Mouse (Mus musculus): ENCODE data around the gene Snx29.

The Snx29 gene

GRCm38 (mm10) chr16:11729815-11730214, 407.1 kb downstream of the Snx29 start:
- TF ChIP-seq GATA4 (IDR thresholded peaks at IDR 0.05; ENCODE audit: insufficient replicate concordance, low read length) = no peak

GRCm38 (mm10) chr16:11731014-11731535, 408.4 kb downstream of the Snx29 start:
- no peak for TF ChIP-seq GATA4 (IDR thresholded peaks at IDR 0.05; ENCODE audit: insufficient replicate concordance, low read length)

GRCm38 (mm10) chr16:11738341-11738740, 415.6 kb downstream of the Snx29 start:
- TF ChIP-seq GATA4 (IDR thresholded peaks at IDR 0.05; ENCODE audit: insufficient replicate concordance, low read length) = no peak

DNA sequence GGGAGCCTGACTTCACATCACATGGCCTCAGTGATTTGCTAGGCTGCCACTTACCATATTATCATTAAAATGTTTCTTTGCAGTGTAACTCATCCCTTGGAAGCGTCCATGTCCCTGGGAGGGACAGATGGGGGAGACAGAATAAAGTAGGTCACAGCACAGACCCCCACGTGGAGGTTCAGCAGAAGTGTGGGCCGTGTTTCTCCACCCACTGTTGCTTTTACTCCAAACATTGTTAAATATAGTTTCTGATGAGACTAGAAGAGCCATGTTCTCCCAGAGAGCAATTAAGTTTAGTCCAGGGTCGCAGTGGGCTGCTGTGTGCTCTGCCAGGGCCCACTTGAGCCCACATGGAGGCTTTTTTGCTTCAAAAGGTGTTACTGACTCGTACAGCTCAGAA, 419.2 kb downstream of the Snx29 start:
- no peak for TF ChIP-seq GATA4 (IDR thresholded peaks at IDR 0.05; ENCODE audit: insufficient replicate concordance, low read length)

DNA sequence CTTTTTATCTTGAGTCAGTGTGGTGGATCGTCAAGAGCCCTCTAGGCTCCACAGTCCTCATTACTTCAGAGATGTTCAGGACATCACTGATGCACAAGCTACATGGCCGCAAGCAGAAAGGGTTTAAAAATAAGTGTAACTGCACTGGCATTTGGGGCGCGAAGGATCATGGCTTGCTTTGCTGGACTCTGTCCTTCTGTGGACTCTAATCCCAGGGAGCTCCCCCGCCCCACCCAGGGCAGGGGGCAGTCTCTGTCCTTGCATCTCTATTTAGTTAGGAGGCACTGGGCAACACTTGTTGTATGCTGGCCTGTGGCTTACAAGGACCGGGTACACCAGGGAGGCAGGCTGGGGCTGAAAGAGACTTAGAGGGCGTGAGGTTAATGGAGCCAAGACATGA, 419.6 kb downstream of the Snx29 start:
- no peak for TF ChIP-seq GATA4 (IDR thresholded peaks at IDR 0.05; ENCODE audit: insufficient replicate concordance, low read length)

DNA sequence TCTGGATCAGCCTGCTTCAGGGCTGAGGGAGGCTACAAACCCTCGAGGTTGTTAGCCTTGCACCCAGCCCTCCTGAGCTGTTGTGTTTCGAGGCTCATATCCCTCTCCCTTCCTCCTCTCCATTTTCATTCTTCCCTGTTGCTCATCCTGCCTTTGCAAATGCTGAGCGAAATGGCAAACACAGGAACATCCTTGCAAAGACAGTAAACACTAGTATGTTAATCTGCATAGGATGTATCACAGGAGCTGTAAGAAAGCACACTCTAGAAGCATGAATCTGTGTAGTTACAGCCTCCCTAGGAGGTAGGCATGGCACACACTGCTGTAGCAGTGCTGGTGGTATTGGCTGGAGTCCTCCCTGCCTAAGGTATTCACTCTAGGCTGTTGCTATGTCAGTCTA, 420.3 kb downstream of the Snx29 start:
- no peak for TF ChIP-seq GATA4 (IDR thresholded peaks at IDR 0.05; ENCODE audit: insufficient replicate concordance, low read length)

GRCm38 (mm10) chr16:11743724-11744123, 421.0 kb downstream of the Snx29 start:
- no peak for TF ChIP-seq GATA4 (IDR thresholded peaks at IDR 0.05; ENCODE audit: insufficient replicate concordance, low read length)

DNA sequence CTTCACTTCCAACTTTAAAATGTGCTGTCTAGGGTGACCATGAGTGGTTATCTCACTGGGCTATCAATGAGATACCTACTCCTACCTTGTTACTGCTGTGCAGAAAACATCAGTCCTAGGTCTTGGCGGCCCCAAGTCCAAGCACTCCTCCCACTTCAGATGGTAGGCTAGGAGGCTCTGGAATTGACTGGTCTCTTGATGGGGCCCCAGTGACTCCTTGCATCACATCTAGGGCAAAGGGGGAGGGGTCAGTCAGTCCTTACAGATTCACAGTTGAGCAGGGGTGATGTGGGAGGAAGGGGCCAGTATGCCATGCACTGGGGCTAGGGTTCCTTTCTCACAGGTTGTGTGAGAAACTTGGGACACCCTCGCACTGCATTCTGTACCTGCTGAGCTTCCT, 423.3 kb downstream of the Snx29 start:
- no peak for TF ChIP-seq GATA4 (IDR thresholded peaks at IDR 0.05; ENCODE audit: insufficient replicate concordance, low read length)

GRCm38 (mm10) chr16:11747867-11748266, 425.2 kb downstream of the Snx29 start:
- TF ChIP-seq GATA4 (IDR thresholded peaks at IDR 0.05; ENCODE audit: insufficient replicate concordance, low read length) = no peak

- TF ChIP-seq GATA4 (IDR thresholded peaks at IDR 0.05; ENCODE audit: insufficient replicate concordance, low read length) = no peak
Observed at GRCm38 (mm10) chr16:11749111-11749510, 426.4 kb downstream of the Snx29 start.

- no peak for TF ChIP-seq GATA4 (IDR thresholded peaks at IDR 0.05; ENCODE audit: insufficient replicate concordance, low read length)
Observed at GRCm38 (mm10) chr16:11750605-11751004, 427.9 kb downstream of the Snx29 start.

GRCm38 (mm10) chr16:11752557-11752956, 429.8 kb downstream of the Snx29 start:
- no peak for TF ChIP-seq GATA4 (IDR thresholded peaks at IDR 0.05; ENCODE audit: insufficient replicate concordance, low read length)

GRCm38 (mm10) chr16:11753466-11753865, 430.8 kb downstream of the Snx29 start:
- TF ChIP-seq GATA4 (IDR thresholded peaks at IDR 0.05; ENCODE audit: insufficient replicate concordance, low read length) = no peak

GRCm38 (mm10) chr16:11754136-11754535, 431.4 kb downstream of the Snx29 start:
- no peak for TF ChIP-seq GATA4 (IDR thresholded peaks at IDR 0.05; ENCODE audit: insufficient replicate concordance, low read length)

- no peak for TF ChIP-seq GATA4 (IDR thresholded peaks at IDR 0.05; ENCODE audit: insufficient replicate concordance, low read length)
Observed at GRCm38 (mm10) chr16:11755281-11756066, 432.8 kb downstream of the Snx29 start.

GRCm38 (mm10) chr16:11756598-11757245, 434.0 kb downstream of the Snx29 start:
- TF ChIP-seq GATA4 (IDR thresholded peaks at IDR 0.05; ENCODE audit: insufficient replicate concordance, low read length) = no peak
